Mouse (Mus musculus): ENCODE measurements around the gene Col4a1.

Col4a1 gene

DNA sequence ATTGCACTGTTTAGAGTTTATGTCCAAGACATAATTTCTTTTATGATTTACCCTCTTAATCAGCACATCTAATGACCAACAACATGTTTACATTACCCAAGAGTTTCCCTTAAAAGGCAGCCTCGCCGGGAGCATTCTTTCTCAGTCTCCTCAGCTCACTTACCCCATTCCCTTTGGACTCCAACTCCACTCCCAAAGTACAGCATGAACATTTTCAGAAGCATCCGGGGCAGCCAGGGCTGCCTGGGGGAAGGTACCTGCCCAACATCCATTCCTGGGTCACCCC is 13.4 kb downstream of the Col4a1 start:
- no peak for DNase-seq (ENCODE audit: low spot score in 2 of 2)

DNA sequence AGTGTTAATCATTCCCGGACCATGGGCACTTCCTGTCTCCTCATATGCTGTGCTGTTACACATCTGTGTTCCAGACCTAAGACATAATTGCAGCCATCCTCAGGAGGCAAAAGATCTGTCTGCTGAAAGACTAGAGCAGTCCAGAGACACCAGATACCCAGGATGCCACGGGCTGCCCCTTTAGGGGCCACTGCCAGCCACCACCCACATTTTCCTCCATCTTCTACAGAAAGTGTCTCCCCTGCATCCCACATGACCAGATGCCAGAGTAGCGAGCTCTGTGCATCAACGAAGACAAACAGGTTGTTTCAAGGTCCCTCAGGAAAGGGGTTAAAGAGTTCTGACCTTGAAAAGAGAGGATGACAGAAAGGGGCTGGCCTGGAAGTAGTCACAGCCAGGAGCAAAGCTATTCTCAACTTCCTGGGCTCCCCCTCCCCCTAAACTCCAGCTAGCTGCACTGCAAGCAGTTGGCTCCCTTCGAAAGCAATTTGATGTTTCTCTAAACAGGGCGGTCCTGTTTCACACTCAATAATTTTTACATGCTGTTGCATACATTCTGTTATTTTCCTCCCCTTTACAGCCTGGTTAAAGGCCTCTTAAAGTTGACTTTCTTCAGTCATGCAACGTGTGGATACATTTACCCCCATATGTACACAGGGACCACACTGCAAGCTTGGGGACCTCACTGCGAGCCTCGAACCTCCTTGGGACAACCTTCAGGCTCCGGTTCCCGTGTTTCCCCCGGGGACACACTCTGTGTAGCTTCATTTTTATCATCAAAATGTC is 13.9 kb downstream of the Col4a1 start:
- no peak for DNase-seq (ENCODE audit: low spot score in 2 of 2)

DNA sequence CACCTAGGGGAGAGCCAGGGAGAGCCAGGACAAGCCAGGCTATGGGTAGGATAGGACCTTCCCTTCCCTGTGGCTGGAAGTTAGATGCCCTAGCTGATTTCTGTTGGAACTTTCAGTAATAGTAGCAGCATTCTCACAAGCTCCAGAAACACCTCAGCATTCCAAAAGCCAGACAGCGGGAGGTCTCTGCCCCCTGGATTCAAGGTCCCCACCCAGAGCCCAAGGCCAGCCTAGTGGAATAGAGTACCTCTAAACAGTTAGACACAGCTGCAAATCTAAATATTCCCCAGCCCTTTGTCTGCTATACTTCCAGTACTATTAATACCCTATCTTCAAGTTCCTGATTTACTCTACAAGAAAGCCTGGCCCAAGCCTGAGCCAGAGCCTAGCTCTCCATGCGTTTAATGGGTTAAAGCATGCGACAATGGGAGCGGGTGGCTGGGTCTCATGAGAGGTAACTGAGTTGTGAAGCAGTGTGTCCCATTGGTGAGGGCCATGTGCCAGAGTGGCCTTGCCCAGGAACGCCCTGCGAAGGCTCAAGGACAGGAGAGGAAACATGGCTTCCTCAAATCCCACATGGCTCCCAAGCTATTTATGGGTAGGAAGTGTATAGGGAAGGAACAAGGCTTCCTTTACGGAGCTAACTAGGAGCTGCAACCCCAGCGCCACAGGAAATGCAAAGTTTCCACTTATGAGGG is 15.3 kb downstream of the Col4a1 start:
- no peak for DNase-seq (ENCODE audit: low spot score in 2 of 2)

DNA sequence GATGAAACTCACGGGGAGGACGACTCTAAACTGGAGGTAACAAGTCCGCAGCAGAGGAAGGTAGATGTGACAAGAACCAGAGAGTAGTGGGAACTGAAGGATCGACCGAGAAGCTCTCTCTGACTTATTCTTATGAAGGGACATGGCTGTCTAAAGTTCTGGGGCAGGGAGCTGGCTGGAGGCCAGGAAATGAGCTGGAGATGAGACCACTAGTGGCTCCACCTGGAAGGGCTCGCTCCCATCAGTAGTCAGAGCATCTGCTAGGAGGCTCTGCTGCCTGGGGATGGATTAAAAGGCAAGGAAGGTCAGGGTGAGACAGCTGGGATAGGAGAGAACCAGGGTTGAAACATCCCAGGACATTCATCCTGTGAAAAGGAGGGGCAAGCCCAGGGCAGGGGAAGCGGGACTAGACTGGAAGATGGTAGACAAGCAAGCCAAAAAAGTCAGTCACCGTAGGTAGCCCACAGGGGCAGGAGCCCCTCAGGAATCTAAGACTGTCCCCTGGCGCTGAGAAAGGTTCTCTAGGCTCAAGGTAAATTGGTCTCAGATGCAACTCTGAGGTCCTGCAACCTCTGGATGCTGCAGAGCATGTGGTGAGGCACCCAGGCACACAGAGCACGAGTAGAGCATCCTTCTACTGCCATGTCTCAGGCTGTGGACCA is 16.2 kb downstream of the Col4a1 start:
- DNase-seq (ENCODE audit: low spot score in 2 of 2), result no peak

GRCm38 (mm10) chr8:11292611-11293010 is 20.0 kb downstream of the Col4a1 start:
- DNase-seq (ENCODE audit: low spot score in 2 of 2), result no peak

- no peak for DNase-seq (ENCODE audit: low spot score in 2 of 2)
Observed at GRCm38 (mm10) chr8:11290533-11290932, 22.1 kb downstream of the Col4a1 start.

GRCm38 (mm10) chr8:11288286-11288685 is 24.3 kb downstream of the Col4a1 start:
- DNase-seq (ENCODE audit: low spot score in 2 of 2), result no peak

DNA sequence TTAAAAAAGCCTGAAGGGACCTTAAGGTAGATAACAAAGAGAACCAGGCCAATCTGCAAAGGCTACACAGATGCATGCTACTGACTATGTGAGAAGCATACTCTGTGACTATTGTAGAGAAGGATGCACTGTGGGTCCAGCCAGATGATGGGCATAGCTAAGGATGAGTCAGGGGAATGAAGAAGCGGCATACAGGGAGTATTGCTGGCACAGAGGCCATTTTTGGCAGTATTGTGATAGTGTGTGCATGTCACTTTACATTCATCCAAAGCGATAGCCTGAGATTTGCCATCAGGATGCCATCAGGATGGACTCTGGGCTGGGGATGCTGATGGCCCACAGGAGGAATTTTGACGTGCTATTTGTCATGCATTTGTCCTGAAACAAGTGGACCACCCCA is 25.5 kb downstream of the Col4a1 start:
- no peak for DNase-seq (ENCODE audit: low spot score in 2 of 2)

DNA sequence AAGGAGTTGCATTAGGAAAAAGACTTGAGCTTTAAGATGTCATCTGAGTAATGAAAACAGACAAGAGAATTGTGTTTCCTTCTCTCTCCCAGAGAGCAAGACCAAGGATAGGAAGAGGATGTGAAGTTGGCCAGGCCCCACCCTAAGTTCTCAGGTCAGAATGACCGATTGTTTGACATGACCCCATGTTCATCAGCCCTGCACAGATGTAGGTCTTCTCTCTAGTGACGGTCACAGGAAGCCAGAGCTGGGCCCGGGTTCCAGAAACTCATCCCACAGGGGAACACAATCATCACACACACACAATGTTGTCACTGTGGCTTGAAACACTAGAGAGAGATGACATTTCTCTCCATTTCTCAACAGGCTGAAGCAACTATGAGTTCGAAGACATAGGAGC is 27.2 kb downstream of the Col4a1 start:
- DNase-seq (ENCODE audit: low spot score in 2 of 2), result no peak

DNA sequence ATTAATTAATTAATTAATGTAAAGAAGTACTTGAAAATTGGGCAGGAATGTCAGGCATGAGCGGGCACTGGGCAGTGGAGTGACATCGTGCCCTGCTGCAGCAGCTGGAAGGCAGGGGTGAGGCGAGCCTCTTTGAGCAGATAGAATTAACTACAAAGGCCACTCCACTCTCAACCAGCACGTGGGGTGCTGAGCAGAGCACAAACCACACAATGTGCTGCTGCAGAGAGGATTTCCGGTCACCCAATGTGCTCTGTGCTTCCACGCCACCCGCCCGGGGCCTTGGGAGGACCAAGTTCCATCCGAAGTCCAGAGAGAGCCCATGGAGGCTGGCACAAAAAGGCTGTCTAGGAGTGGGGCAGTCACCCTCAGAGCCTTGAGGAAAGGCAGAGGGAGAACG is 29.4 kb downstream of the Col4a1 start:
- DNase-seq (ENCODE audit: low spot score in 2 of 2), result no peak

DNA sequence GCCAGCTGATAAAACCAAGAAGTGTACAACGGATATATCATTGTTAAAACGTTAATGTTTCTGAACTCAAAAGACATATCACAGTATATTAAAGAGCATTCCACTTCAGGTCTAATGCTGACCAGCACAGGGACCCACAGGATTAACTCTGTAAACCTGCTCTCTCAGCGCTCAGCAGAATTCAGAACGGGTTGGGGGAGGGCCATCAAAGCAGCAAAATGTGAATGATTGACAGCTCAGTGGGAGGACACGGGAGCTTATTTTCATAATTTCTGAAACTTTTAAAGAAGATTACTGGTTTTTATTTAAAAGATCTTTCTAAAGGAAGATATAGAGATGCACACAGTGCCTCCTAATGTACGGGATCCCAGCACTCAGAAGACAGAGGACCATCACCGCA is 29.9 kb downstream of the Col4a1 start:
- no peak for DNase-seq (ENCODE audit: low spot score in 2 of 2)

GRCm38 (mm10) chr8:11282139-11282538 is 30.5 kb downstream of the Col4a1 start:
- no peak for DNase-seq (ENCODE audit: low spot score in 2 of 2)

GRCm38 (mm10) chr8:11280721-11281268 is 31.8 kb downstream of the Col4a1 start:
- no peak for DNase-seq (ENCODE audit: low spot score in 2 of 2)

- no peak for DNase-seq (ENCODE audit: low spot score in 2 of 2)
Observed at GRCm38 (mm10) chr8:11279296-11279826, 33.3 kb downstream of the Col4a1 start.

DNA sequence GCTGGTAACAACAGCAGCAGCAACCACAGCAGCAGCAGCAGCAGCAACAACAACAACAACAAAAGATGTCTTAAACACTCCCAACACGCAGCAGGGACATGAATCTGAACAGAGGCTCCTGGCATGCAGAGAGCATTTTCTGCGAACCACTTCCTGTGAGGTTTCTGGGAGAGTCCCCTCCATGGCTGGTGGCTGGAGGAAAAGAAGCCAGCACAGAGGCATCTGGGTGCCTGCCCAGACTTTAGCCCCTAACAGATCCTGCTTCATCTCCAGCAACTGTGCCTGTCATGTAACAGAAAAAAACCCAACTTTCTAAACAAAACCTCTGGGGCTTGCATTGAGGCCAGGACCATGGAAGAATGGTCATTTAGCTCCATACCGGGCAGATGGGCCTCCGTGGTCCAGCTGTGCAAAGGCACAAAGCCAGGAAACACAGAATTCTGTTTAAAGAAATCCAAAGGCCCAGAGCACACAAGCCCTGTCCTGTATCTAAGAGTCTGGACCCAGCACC is 34.5 kb downstream of the Col4a1 start:
- no peak for DNase-seq (ENCODE audit: low spot score in 2 of 2)

GRCm38 (mm10) chr8:11277602-11278051 is 35.0 kb downstream of the Col4a1 start:
- DNase-seq (ENCODE audit: low spot score in 2 of 2), result no peak

- no peak for DNase-seq (ENCODE audit: low spot score in 2 of 2)
Observed at GRCm38 (mm10) chr8:11276286-11276685, 36.3 kb downstream of the Col4a1 start.

DNA sequence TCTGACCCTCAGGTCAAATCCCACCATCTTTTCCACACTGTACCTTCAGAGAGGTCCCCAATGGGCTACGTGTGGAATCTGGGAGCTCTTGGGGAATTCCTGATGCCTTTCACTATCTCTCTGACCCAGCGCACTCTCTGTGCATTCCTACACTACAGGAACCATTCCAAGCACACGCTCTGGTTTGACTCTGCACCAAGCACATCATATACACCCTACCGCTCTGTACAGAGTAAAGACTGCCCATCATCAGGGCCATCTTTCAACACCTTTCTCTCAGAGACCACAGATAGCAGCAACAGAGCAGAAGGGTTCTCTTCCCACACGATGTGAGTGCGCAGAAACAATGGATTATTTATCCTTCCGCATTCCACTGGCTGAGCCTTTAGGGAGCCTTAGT is 38.2 kb downstream of the Col4a1 start:
- DNase-seq (ENCODE audit: low spot score in 2 of 2), result no peak

DNA sequence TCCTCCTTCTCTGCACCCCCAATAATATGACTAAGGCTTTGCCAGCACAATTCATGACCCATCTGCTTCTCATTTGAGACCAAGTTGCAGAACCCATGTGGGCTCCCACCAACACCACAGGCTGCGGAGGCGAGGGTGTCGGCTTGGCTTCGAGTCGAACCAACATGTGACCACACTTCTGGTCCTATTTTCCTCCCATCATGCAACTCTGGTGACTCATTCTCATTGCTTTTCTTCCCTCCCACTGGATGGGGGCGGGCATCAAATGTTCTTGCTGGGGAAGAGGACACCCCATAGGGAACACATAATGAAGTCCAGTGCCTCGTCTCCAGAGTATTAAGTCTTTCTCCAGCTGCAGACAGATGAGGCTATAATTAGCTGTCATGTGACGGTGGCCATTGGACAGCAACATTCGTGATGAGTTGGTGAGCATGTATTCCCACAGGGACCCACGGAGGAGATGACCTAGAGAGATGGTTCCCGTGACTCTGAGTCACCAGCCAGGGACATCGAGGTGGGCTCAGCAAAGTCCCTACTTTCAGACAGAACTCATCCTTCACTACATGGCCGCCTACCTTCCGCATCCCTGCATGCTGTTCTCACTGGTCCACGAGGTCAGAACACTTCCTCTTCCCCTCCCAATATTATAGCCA is 39.0 kb downstream of the Col4a1 start:
- DNase-seq (ENCODE audit: low spot score in 2 of 2), result peak; percentile 92 to 93

DNA sequence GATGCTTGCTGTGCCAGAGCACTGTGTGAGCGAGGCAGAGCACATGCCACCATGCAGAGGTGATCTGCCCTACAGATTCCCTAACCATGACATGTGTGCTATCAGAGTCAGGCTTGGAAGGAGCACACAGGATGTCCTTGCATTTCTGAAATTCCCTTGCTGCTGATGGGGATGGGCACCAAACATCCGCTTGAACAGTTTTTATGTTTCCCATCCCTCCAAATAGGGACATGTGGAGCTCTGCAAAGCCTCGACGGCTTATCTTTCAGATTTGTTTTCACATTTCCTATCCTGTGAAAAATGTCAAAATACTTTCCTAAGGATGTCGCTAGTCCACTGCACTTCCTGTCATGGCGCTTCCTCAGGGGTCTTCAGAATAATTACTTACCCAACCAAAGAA is 40.4 kb downstream of the Col4a1 start:
- no peak for DNase-seq (ENCODE audit: low spot score in 2 of 2)

GRCm38 (mm10) chr8:11270826-11271225 is 41.8 kb downstream of the Col4a1 start:
- DNase-seq (ENCODE audit: low spot score in 2 of 2), result no peak

DNA sequence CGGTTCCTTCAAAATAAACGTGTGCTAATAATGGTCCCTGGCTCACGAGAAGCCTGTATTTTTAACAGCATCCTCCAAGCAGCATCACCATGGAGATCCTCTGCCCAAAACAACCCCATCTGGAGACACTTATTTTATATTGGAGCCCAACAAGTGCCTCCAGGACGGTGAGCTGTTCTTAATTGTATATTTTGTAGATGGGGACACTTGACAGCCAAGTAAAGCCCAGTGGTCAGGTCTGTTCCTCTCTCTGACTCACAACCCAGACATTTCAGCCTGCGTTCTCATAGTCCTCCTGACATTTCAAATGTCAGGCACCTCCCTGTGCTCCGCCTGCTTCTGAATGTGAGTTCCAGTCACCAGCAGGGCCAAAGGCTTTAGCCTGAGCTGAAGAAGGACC is 43.9 kb downstream of the Col4a1 start:
- peak in 1 of 2 experiments; percentile 36 for DNase-seq (ENCODE audit: low spot score in 2 of 2)
